ENCODE assay signal across 14 mouse cellular contexts in genomic region chr1:60809166-60809565, GRCm38 (mm10).
A peak's percentile ranks its signal among the peaks of the same experiment; 100 is the strongest.
DNase-seq lines count a peak whose midpoint lies in the region; ATAC-seq and TF ChIP-seq lines count a peak whose summit lies in the region.
"Had no signal": no experiment of that assay in that cellular context is flagged by ENCODE, and none has a peak within 500 bp of the region (broad histone marks: within the 10 kb centered on the region; RNA-seq: fewer than 3 reads in every experiment).

No protein-coding gene starts in this region.

- H3K4me3 ChIP-seq in lung, embryonic 14.5 days (ENCODE audit: low read depth, low read length) = no peak overlapping the region
- H3K4me3 ChIP-seq in lung, adult 2 months (replicated peaks; ENCODE audit: extremely low read depth, low read depth, low read length) = no peak overlapping the region
- H3K4me3 ChIP-seq: embryonic facial prominence, embryonic 12.5 days; neural tube, embryonic 12.5 days had no signal

- H3K9me3 ChIP-seq in lung, embryonic 14.5 days (ENCODE audit: low read depth, low read length) = no peaks in the 10 kb centered on the region
- H3K9me3 ChIP-seq: embryonic facial prominence, embryonic 12.5 days; G1E; neural tube, embryonic 12.5 days had no signal

- intact Hi-C loops in heart, postnatal 25 days (cut with DNase I) = no loop called here
- intact Hi-C loops in heart, postnatal 14 days (cut with DNase I) = no loop called here

- DNase-seq in heart, adult 18-20 months = peak; percentile 56 to 66
- DNase-seq in heart, postnatal 25 days (ENCODE audit: low spot score) = no peak
- DNase-seq in lung, embryonic 14.5 days = peak; percentile 56
- no peak for DNase-seq in lung, adult 2 months
- DNase-seq in gastrocnemius, postnatal 10 days = peak; percentile 26
- DNase-seq in heart, postnatal 14 days = peak; percentile 28 to 44
- DNase-seq: adrenal gland, postnatal 14 days; kidney, adult 8-10 months; layer of hippocampus, adult 9-11 months had no signal

- H3K27me3 ChIP-seq in lung, embryonic 14.5 days (ENCODE audit: insufficient read depth, low read length) = no peaks in the 10 kb centered on the region
- H3K27me3 ChIP-seq: embryonic facial prominence, embryonic 12.5 days; neural tube, embryonic 12.5 days had no signal

- no peak for TF ChIP-seq CTCF in lung, embryonic 14.5 days (IDR thresholded peaks at IDR 0.05; ENCODE audit: low read depth)
- TF ChIP-seq CTCF in lung, adult 2 months (IDR thresholded peaks at IDR 0.05; ENCODE audit: insufficient read depth, low read length) = no peak

- no peaks in the 10 kb centered on the region for H3K4me1 ChIP-seq in lung, embryonic 14.5 days (ENCODE audit: insufficient read depth)
- peaks cover under 1% of the 10 kb centered on the region for H3K4me1 ChIP-seq in lung, adult 2 months (ENCODE audit: control insufficient read depth, insufficient read depth, low read length)
- H3K4me1 ChIP-seq: embryonic facial prominence, embryonic 12.5 days; neural tube, embryonic 12.5 days had no signal

- TF ChIP-seq POLR2A in lung, adult 2 months (IDR thresholded peaks at IDR 0.05; ENCODE audit: borderline replicate concordance, extremely low read depth, low read depth, low read length) = no peak

- 66% methylated on average over 12 of the region's 12 CpGs for WGBS in lung, embryonic 14.5 days
- 49% methylated on average over 12 of the region's 12 CpGs for WGBS in lung, adult 2 months

- no peak overlapping the region for H3K9ac ChIP-seq in lung, embryonic 14.5 days
- H3K9ac ChIP-seq: embryonic facial prominence, embryonic 12.5 days; neural tube, embryonic 12.5 days had no signal

- H3K4me2 ChIP-seq in lung, embryonic 14.5 days = no peak overlapping the region
- H3K4me2 ChIP-seq: embryonic facial prominence, embryonic 12.5 days; neural tube, embryonic 12.5 days had no signal

- no peak overlapping the region for H3K27ac ChIP-seq in lung, embryonic 14.5 days (ENCODE audit: low read depth)
- H3K27ac ChIP-seq: embryonic facial prominence, embryonic 12.5 days; hindbrain, postnatal 0 days; neural tube, embryonic 12.5 days had no signal

- H3K36me3 ChIP-seq in lung, embryonic 14.5 days (ENCODE audit: insufficient read depth) = no peaks in the 10 kb centered on the region
- H3K36me3 ChIP-seq: embryonic facial prominence, embryonic 12.5 days; G1E; neural tube, embryonic 12.5 days had no signal

- no peak for ATAC-seq in lung, embryonic 14.5 days (ENCODE audit: insufficient read depth)
- no peak for ATAC-seq in erythroid progenitor cell, adult 5-6 weeks (replicated peaks; ENCODE audit: low FRiP score, poor library complexity, severe bottlenecking)

Comparison
In these comparisons a context has a peak if more than half of its experiments do, and no peak if none do; other contexts are left out.
1. DNase-seq: peak in heart, adult 18-20 months (2 of 2), lung, embryonic 14.5 days (single experiment), gastrocnemius, postnatal 10 days (single experiment) and heart, postnatal 14 days (2 of 2); none in heart, postnatal 25 days (single experiment) and lung, adult 2 months (single experiment).